Mouse (Mus musculus) ES-E14 (cell line): ENCODE measurements around the gene Cnst. TPM values are rescaled to one million over a fixed set of nuclear protein-coding genes. Genes with fewer than 3 reads are reported as not detected.

Experiments
- DNase-seq: peaks from one replicate; pipeline ENCODE4 v3.0.0-alpha.2; 2013; ENCODE audit warnings: low read depth, low spot score
- H3K27ac ChIP-seq: 2 replicates; pipeline ENCODE4 v1.5.1; 2012; ENCODE audit warnings: low read depth, mild to moderate bottlenecking, low read length, moderate library complexity, mixed read lengths; ENCODE audit not compliant: poor library complexity, insufficient read depth, severe bottlenecking
- H3K36me3 ChIP-seq: 2 replicates; pipeline ENCODE4 v1.6.1; 2012; ENCODE audit warnings: mild to moderate bottlenecking, low read length, moderate library complexity, mixed read lengths; ENCODE audit not compliant: control insufficient read depth, poor library complexity, insufficient read depth, severe bottlenecking
- H3K4me1 ChIP-seq, 2 experiments: fragments of 150-350 bp in 1 of 2; sonication (generic) in 1 of 2; 2 replicates each; pipeline ENCODE4 v1.6.1; 2012; ENCODE audit warnings: low read length in 2 of 2, mild to moderate bottlenecking in 1 of 2, mixed read lengths in 1 of 2; ENCODE audit not compliant: control insufficient read depth in 2 of 2, insufficient read depth in 2 of 2, poor library complexity in 1 of 2
- H3K4me3 ChIP-seq, 2 experiments: fragments of 150-350 bp in 1 of 2; sonication (generic) in 1 of 2; 2 replicates each; pipeline ENCODE4 v1.5.1; 2012; ENCODE audit warnings: low read length in 2 of 2, low read depth in 1 of 2, mild to moderate bottlenecking in 1 of 2, mixed read lengths in 1 of 2; ENCODE audit not compliant: insufficient read depth in 1 of 2, poor library complexity in 1 of 2, severe bottlenecking in 1 of 2
- H3K9ac ChIP-seq: 2 replicates; pipeline ENCODE4 v1.6.1; 2012; ENCODE audit warnings: low read depth, mild to moderate bottlenecking, low read length, mixed read lengths; ENCODE audit not compliant: poor library complexity, insufficient read depth, severe bottlenecking
- H3K9me3 ChIP-seq: fragments of 150-350 bp; sonication (generic); 2 replicates; pipeline ENCODE4 v1.6.1; 2012; ENCODE audit warnings: low read depth, mild to moderate bottlenecking, low read length; ENCODE audit not compliant: control insufficient read depth, insufficient read depth
- CHD2 ChIP-seq: IDR thresholded peaks from 2 replicates; pipeline ENCODE4 v1.6.1; 2014; ENCODE audit warnings: mild to moderate bottlenecking, low read depth, low read length, inconsistent platforms
- HCFC1 ChIP-seq: IDR thresholded peaks from 2 replicates; pipeline ENCODE4 v1.6.1; 2012; ENCODE audit warnings: low read length, inconsistent platforms, borderline replicate concordance; ENCODE audit not compliant: insufficient read depth
- MAFK ChIP-seq: IDR thresholded peaks from 2 replicates; pipeline ENCODE4 v1.6.1; 2014; ENCODE audit warnings: mild to moderate bottlenecking, low read depth, low read length, inconsistent platforms; ENCODE audit not compliant: insufficient read depth
- ZC3H11A ChIP-seq: IDR thresholded peaks from 2 replicates; pipeline ENCODE4 v1.6.1; 2012; ENCODE audit warnings: low read depth, mild to moderate bottlenecking, inconsistent platforms, low read length, borderline replicate concordance
- ZNF384 ChIP-seq: IDR thresholded peaks from 2 replicates; pipeline ENCODE4 v1.6.1; 2012; ENCODE audit warnings: low read depth, low read length, inconsistent platforms
- in situ Hi-C, 2 experiments: fragments of 600-800 bp; cut with MboI; formaldehyde crosslinking; loops; one replicate each; pipeline ENCODE4 v1.15.1; 2025; ENCODE audit warnings: low sequenced_read_pairs in 2 of 2, inconsistent platforms in 1 of 2; ENCODE audit not compliant: unreplicated experiment in 2 of 2
- total RNA-seq: library from RNA; depleted of rRNA; stranded (reverse); fragments of 300-350 nt; gene quantifications from 2 replicates; pipeline ENCODE4 v1.2.3, GENCODE M21; 2012

Gene Cnst
- total RNA-seq, 1 experiment = 12.8 TPM

DNA sequence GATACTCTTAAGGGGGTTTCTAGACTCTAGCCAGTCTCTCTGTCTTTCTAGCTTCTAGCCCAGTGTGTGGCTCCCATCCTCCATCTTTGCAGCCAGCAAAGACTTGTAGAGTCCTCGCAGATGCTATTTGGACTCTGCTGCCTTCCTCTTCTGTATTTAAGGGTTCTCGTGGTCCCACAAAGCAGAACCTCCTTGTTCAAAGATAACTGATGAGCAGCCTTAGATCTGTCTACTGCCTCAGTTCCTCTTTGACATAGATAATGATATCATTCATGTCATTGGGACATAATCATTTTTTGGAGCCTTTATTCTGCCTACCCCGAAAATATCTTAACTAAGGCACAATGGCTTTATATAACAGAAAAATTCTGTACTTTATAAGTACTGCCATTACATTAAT, 36.9 kb downstream of the Cnst start:
- H3K27ac ChIP-seq = no peak overlapping the region
- no peaks in the 10 kb centered on the region for H3K36me3 ChIP-seq
- in situ Hi-C loops = no loop called here
- H3K9me3 ChIP-seq = no peaks in the 10 kb centered on the region
- no peak overlapping the region for H3K4me3 ChIP-seq
- no peak overlapping the region for H3K9ac ChIP-seq
- H3K4me1 ChIP-seq = peaks cover 0 to 2% of the 10 kb centered on the region in 2 experiments; a peak in 1 of 4 replicates
- no peak for DNase-seq
- no peak for TF ChIP-seq ZNF384
- TF ChIP-seq HCFC1 = no peak
- TF ChIP-seq ZC3H11A = no peak
- TF ChIP-seq MAFK = no peak
- TF ChIP-seq CHD2 = no peak

DNA sequence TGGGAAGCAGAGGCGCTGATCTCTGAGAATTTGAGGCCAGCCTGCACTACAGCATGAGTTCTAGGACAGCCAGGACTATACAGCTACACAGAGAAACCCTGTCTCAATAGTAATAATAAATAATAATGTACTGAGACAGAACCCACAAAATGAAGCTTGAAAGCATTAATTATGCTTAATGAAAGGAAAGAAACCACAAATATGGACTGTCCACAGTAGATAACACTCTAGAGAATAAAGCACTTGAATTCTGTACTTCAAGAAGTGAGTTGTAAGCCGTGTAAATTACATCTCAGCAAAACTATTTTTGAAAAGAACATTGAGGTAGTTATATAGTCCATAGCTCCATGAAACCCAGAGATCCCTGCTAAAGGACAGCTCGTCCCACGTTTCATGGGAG, 38.0 kb downstream of the Cnst start:
- Histone ChIP-seq H3K9me3 (no peaks in the 10 kb centered on the region), H3K9ac (no peak overlapping the region), H3K27ac (no peak overlapping the region), H3K4me3 (no peak overlapping the region), H3K36me3 (no peaks in the 10 kb centered on the region), H3K4me1 (no peaks in the 10 kb centered on the region; a peak in 1 of 4 replicates)
- TF ChIP-seq CHD2 (no peak), ZNF384 (no peak), HCFC1 (no peak), MAFK (no peak), ZC3H11A (no peak)
- in situ Hi-C loops = no loop called here
- DNase-seq = no peak

DNA sequence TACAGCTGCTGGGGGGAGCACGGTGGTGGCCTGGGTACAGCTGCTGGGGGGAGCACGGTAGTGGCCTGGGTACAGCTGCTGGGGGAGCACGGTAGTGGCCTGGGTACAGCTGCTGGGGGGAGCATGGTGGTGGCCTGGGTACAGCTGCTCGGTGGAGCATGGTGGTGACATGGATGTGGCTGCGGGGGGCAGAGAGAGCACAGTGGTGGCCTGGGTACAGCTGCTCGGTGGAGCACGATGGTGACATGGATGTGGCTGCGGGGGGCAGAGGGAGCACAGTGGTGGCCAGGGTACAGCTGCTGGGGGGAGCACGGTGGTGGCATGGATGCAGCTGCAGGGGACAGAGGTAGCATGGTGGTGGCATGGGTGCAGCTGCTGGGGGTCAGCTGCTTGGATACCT, 39.5 kb downstream of the Cnst start:
- in situ Hi-C loops = no loop called here
- H3K27ac ChIP-seq = no peak overlapping the region
- TF ChIP-seq ZNF384 (no peak), MAFK (no peak), ZC3H11A (no peak), HCFC1 (no peak), CHD2 (no peak)

DNA sequence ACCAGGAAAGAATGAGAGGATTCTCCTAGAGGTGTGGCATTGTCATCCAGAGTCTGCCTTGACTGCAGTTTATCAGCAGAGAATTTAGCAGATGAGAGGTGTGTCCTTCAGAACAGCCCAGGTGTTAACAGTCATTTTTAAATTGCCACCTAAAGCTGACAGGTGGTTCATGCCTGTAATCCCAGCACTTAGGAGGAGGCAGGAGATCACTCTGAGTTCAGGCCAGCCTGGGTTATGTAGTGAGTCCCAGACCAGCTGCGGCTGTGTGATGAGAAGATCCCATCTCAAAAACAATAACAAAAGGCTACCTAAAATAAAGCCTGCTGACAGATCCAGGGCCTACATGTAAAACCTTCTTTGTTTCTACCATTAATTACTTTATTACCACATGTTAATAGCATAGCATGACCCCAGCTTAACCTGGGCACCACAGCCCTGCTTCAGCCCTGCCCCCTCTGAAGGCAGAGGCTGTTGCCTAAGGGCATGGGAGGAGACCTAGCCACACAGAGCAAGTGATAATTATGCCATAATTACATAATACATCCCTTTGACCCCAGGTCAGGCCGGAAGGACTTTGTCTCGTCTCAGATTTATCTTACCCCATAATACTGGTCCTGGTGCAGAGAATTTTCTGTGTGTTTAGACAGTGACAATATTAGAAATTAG, 40.4 kb downstream of the Cnst start:
- no peak overlapping the region for H3K9ac ChIP-seq
- in situ Hi-C loops = no loop called here
- DNase-seq = no peak
- H3K4me3 ChIP-seq = no peak overlapping the region
- no peaks in the 10 kb centered on the region for H3K9me3 ChIP-seq
- TF ChIP-seq ZC3H11A (no peak), ZNF384 (no peak), CHD2 (no peak), MAFK (no peak), HCFC1 (no peak)
- no peaks in the 10 kb centered on the region; a peak in 1 of 4 replicates for H3K4me1 ChIP-seq
- no peaks in the 10 kb centered on the region for H3K36me3 ChIP-seq
- no peak overlapping the region for H3K27ac ChIP-seq

More for the DNA sequence above, 39.5 kb downstream of the Cnst start:
- Histone ChIP-seq H3K4me3 (no peak overlapping the region), H3K9ac (no peak overlapping the region), H3K4me1 (no peaks in the 10 kb centered on the region; a peak in 1 of 4 replicates), H3K9me3 (no peaks in the 10 kb centered on the region), H3K36me3 (no peaks in the 10 kb centered on the region)
- DNase-seq = no peak
